Mouse (Mus musculus) frontal cortex, adult (tissue): ENCODE results near the gene Twf2.
"Not testable (repeated sequence)": the region's sequence is repeated elsewhere in the genome, so short reads cannot be mapped to it uniquely, and the experiment has no call there.

Experiments
- ATAC-seq: cut with Nextera tagmentation; 2 replicates; pipeline ENCODE4 v1.9.2; 2017; ENCODE audit warnings: mild to moderate bottlenecking, moderate library complexity, mixed read lengths; ENCODE audit not compliant: low TSS enrichment

Twf2 gene

DNA sequence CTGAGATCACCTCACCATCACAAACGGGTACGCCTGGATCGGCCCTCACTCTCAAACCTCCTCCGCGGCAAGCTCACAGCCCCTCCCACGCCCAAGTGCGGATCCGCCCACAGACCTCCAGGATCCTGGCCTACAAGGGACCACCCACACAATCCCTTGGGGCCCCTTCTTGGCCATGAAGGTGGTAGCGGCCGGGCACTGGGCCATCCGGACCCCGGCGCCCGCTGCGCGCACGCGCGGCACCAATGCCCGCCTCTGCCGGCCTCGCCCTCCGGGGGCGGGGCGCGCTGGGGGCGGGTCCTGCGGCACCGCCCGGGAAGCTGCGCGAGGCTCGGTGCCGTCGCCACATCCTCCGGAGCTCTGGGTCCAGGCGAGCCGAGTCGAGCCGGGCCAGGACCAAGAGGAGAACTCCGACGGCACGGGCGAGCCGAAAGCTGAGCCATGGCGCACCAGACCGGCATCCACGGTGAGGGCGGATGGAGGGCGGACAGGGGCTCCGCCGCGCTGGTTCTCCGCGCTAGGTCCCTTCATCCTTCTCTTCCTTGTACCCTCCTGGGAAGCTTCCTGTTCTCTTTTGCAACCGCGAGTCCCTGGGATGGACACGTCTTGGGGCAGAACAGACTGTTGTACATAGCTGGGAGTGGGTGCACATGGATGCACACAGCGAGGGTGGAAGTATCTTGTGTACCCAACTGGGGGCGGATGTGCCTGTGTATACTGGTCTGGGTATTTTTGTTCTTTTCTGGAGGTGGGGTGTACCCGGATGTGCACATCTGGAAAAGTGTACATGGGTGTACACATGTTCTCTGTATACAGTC is at the start of gene Twf2:
Gene Twf2, plus strand, starts transcription at position 290 of the 818 bp plus-strand sequence.
- ATAC-seq, result peak; percentile 58

DNA sequence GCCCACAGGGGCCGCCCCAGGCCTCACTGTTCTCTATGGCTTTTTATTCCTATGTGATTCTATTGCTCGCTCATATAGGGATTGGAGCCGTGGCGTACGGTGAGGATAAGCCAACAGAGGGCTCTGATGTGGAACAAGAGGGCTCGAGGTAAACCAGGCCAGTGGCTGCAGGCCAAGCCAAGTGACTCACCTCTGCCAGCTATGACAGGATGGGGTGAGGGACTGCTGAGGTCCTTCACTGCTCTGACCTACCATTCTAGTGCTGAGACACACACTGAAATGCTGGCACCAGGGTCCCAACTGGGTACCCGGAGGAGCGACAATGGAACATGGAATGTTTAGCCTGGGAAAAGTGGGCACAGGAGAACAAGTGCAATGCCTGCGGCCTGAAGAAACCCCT is 48.8 kb upstream of the Twf2 start:
- ATAC-seq, result no peak

DNA sequence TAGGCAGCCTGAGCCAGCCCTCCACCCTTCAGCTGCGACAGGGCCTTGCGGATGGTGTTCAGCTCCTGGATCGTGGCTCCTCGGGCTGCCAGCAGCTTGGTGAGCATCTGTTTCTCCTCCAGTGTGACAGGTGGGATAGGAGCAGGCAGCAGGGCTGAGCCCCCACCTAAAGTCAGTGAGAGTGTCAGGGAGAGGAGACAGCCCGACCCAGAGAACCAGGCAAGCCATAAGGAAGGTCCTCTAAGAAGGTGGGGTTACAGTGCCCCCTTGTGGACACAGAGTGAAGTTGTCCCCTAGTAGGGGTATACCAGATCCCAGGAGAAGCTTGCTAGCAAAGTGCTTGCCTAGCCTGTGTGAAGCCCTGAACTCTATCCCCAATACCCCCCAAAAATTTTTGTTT is 46.5 kb upstream of the Twf2 start:
- ATAC-seq, result no peak

DNA sequence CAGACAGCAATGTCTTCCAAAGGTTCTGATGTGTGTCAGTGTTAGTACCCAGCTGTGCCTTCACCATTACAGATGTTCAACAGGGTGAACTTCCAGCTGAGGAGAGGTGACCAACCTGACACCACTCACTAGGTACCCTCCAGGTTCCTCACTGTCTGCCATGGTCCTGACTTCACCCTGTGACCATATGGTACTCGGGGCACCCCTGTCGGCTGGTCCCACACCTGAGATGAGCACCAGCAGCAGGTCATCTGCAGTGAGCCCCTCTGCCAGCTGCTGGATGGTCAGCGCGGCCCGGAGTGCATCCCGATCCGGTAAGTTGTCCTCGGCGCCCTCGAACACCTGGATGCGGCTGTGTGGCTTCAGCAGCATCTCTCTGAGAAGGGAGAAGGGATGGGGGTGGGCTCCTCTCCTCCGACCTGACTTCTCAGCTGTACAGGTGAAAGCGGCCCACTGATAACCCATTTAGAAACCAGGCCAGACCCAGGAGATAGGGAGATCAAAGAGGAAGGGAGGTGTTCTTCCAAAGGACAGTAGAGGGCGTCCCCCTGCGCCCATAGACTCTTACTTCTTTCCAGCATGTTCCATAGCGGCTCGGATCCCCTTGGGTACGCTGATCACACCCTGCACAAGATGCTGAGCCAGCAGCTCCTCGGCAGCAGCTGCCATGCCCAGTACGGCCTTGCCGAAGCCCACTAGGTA is 45.8 kb upstream of the Twf2 start:
- ATAC-seq, result no peak

DNA sequence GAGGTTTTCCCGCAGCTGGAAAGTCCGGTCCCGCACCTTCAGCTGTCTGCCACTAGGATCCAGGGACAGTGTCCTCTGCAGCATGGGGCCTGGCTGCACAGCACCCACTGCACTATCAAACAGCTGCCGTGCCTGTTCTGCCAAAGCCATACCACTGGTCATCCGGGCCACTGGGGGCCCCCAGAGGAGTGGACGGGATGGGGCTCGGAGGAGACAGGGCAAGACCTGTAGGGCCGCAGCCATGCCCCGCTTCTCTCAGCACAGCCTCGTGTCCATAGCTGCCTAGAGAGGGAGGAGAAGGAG is 45.3 kb upstream of the Twf2 start:
- ATAC-seq, result no peak

DNA sequence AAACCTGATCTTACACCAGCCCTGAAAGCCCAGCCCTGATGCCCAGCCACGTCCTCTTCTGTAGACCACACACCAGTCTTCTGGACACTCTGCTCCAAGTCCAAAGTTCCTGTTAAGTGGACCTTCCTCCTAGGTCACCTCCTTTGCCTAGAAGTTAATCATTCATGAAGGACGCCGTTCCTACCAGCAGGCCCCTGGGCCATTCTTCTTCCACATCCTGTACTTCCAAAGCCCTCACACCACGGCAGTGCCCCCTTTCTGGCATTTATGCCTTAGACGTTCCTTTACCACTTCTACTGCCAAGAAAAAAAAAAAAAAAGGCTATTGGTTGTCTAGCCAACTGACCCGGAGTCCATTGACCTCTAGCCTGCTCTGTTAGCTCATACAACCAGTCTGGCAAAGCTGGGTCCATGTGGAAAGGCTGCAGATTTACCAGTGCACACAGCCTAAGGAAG is 44.8 kb upstream of the Twf2 start, which contains the start of gene Glyctk:
Gene Glyctk, minus strand, starts transcription at position 102 of the 455 bp plus-strand sequence.
- no peak for ATAC-seq

DNA sequence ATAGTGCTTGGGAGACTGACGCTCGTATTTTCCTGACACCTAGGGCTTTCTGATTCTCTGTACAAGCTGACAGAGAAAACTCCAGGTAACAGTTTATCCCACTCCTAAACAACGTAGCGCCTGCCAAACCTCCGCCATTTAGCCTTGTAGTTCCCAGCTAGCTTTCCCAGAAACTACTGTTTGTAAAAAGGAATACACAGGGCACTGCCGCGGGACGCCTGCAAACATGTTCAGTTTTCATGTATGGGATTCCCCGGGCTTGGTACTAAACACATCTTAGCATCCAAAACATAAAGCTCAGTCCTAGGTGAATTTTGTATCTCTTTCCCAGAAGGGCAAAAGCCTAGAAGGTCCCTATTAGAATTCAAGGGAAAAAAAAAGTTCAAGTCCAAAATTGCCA is 43.7 kb upstream of the Twf2 start:
- no peak for ATAC-seq

DNA sequence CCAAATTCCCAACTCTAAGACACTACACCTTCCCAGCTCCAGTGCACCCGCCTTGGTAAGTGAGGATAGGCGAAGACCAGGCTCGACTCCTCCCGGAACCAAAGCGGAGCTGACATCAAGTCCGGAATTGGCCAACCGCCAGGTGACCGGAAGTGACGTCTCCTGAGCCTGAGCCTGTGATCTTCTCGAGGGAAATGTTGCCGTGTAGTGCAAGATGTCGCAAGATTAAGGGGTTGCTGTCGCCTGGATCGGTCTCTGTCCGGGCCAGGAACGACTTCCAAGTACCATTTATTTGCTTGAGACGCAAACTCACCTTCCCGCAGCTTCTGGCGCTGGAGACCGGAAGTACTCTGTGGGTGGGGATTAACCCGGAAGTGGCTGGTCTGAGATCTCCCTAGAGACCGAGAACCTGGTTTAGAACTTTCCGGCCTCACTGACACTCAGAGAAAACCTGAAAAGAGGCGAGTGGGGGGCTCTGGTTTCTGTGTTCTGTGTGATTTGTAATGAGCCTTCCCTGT is 43.1 kb upstream of the Twf2 start:
- ATAC-seq, result peak; percentile 94

DNA sequence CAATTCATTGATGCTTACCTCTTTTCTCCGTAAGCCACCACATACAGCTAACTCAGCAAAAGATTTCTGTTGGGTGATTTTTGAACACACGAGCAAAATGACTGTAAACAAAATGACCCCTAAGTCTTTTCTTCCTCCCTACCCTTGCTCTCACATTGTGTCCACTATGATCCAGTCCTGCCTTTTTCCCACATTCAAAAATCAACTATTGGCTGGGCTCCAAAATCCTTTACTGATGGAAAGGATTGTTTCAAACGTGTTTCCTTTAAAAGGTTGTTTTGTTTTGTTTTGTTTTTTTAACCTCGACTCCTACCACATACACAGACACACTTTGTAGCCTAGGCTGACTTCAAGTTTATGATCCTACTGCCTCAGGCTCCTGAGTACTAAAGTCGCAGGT is 42.5 kb upstream of the Twf2 start:
- no peak for ATAC-seq

DNA sequence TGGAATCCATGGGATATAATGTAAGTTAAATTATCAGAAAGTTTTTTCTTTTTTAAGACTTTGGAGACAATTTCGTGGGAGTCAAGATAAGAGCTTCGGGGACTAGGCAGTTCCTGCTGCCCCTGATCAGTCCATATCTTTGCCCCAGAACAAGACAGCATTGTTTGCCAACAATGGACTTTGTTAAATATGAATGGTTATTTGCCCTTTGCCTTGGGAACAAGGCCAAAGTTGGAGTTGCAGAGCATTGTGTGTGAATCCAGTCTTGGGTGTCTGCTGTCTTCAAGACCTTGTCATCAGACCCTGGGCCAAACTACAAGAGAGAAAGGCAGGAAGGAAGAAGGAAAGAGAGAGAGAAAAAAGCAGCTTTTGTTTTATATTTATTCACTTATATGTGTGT is 36.2 kb upstream of the Twf2 start:
- ATAC-seq, result no peak

DNA sequence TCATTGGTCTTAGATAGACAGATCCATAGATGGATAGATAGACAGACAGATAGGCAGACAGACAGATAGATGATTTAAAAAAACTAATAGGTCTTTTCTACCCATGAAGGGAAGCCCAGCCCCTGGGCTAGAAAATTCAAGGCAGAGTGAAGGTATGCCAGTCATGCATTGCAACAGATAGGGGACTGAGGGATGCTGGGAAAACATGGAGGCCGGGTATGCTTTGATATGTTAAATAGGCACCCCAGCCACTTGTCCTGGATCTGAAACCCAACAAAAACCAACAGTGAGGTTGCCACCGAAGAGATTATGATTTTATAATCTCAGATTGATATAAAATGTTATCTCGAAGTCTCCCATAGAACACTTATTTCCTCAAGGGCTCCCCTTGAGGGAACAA is 35.7 kb upstream of the Twf2 start:
- ATAC-seq, result no peak

DNA sequence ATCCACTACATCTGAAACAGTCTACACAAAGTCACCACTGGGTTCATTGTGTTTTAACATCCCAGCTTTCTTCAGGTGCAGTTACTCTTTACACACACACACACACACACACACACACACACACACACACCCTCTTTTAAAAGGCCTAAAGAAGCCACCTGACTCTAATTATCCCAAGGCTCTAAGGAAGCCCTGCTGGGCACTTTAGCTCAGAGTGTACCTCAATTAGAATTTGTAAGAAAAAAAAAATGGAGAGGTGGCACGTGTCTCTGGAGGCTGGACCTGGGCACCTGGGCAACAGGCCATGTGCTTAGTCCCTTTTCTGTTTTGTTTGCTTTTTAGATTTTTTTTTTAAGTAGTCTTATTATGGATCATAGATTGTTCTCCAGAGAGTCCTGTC is 35.2 kb upstream of the Twf2 start:
- no peak for ATAC-seq

DNA sequence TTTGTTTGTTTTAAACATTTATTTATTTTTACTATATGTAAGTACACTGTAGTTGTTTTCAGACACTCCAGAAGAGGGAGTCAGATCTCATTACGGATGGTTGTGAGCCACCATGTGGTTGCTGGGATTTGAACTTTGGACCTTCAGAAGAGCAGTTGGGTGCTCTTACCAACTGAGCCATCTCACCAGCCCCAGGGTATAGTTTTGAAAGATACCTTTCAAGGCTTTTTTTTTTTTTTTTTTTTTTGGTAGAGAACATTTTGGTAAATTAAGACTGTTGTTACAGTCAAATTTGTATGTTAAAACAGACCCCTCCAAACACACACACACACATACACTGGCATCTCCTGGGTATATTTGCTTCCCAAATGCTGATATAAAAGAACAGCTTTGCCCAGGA is 33.9 kb upstream of the Twf2 start:
- not testable (repeated sequence) for ATAC-seq

DNA sequence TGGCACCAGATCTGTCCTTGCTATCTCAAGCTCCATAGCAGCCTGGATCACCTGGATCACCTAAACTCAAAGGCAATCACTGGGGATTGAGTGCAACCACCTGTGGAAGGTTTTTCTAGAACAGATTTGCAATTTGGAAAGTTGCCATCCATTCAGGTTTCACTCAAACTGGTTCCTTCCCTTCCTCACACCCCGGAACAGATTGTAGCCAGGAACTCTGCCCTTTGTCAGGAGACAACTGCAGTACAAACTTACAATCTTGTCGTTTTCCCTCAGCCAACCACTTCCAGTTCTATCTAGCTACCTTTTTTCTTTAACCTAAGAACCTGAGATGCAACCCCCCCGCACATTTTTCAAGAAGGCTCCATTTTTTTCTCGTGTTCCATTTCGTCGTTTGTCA is 33.0 kb upstream of the Twf2 start:
- ATAC-seq, result no peak

DNA sequence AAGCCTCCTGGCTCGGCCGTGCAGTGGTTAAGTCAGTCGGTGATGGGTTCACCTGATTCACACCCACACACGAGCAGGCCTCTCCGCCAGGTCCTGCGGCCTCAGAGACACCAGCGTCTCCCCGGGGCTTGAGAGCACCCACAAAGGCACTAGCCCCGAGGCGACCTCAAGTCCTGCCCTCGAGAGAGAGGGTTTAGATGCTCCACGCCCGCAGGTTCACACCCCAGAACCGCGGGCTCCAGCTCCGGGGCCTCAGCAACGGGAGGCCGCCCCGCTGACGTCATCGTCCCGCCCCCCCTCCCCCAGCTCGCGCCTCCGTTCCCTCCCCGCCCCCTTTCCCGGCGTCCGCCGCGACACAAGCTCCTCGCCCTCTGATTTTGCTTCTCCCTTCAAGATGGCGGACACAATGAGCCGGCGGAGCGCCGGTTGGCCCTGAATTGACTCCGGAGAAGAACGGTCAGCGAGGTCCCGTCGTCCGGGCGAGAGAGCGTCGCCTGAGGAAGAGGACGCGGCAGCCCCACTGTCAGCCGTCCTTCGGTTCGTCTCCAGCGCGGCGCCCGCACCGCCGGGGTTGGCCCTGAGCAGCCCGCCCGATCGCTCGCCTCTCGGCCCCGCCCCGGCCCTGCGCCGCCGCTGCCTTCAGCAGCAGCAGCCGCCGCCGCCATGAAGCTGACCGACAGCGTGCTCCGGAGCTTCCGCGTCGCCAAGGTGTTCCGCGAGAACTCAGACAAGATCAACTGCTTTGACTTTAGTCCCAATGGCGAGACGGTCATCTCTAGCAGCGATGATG is 32.2 kb upstream of the Twf2 start, which contains the start of gene Wdr82:
Gene Wdr82, plus strand, starts transcription at position 373 of the 790 bp plus-strand sequence.
- ATAC-seq, result peak; percentile 76

DNA sequence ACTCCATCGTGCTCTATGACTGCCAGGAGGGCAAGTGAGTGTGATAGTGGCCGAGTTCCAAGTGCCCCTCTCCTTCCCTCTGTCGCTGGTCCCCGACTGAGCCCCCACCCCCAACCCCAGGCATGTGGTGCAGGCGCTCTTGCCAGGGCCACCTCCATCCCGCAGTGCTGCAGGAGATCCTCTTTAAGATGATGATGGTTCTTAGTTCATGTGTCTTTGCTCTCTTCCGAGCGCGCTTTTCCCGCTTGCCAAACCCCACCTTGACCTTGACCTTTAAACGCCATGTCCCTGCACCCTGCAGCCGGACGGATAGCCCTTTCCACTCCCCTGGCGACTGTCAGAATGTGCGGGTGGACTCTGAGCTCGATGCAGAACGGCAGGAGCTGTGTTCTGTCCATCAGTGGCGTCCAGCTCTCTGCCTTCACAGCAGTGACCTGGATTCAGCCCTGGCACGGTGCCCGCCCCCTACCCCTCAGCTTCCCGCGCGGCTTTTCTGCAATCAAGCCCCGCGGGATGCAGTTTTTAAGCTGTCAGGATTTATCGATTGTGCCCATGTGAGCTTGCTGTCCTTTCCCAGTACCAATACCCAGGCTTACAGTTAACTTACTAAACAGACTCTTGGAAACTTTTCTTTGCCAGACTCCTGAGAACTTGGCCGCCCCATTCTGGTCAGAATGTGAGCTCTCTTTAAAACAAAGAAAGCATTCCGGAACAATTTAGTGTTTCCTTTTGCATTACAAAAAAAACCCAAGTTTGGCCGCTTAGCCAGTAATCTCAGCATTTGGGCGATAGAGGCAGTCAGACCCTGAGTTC is 31.4 kb upstream of the Twf2 start:
- peak; percentile 5; the same call in 1 of the 2 replicates for ATAC-seq

DNA sequence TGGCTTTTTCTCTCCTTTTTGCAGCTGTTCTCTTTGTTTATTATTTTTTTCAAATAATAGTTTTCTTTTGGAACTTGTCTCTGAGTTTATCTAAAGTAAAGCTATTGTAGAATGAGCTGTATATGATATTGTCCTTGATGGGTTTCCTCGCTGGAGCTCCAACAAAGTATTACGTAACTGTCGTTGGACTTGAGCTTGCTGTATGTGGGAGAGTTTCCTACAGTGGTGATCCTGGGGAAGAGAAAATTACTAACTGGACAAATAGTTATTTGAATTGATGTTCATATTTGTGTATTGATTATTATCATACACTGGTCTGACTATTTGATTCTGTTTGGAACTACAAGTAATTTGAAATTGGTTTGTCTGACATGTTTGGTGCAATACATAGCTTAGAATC is 30.4 kb upstream of the Twf2 start:
- no peak for ATAC-seq

DNA sequence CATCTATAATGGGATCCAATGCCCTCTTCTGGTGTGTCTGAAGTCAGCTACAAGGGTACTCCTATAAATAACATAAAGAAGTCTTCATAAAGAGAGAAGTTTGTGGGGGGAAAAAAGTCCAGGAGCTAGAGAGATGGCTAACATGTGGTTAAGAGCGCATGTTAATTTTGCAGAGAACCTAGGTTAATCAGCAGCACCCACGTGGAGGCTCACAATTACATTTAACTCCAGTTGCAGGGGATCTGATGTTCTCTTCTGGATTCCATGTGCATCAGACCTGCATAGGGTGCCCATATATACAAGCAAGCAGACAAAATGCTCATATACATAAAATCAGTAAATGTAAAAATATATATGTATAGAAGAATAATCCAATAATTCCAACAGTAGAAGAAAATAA is 29.5 kb upstream of the Twf2 start:
- no peak for ATAC-seq

DNA sequence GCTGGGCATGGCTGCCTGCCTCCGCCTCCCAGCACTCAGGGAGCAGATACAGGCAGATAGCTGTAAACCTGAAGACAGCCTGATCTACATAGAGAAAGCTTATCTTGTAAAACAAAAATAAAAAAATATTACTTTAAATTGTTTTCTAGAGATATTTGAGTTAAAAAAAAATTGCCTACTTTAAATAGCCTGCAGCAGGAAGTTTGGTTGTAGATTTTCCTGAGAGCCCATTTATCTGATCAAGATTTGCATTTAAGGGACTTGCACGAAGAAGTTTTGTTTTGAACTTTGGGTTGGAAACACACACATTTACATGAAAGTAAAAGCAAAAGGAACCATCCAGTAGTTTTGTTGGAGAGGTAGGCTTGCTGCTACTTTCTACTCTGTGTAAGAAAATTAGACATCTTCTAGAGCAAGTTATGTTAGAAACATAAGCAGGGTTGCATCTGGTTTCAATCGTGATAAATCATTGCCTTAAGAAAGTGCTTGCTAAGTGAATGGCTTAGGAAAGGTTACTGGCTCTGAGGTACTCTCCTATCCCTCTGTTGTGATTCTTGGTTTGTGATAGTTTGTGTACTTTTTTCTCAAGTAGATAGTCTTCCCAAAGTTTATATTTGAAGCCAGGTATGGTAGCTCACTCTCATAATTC is 27.2 kb upstream of the Twf2 start:
- no peak for ATAC-seq

DNA sequence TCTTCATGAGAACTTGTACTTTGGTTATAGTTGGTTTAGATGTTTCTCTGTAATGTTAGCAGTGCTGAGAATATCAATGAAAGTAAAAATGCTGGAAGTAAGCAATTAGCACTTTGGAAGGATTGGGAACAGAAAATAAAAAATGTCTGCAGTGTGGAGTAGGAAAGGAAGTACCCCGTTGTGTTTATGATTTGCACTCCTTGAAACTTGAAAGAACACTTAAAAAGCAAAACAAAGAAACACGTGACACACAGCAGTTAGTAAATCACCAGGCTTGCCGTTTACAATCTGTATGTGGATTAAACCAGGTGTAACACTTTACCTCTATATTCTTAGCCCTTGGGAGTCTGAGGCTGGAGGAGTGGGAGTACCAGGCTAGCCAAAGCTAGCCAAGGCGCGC is 26.1 kb upstream of the Twf2 start:
- no peak for ATAC-seq

DNA sequence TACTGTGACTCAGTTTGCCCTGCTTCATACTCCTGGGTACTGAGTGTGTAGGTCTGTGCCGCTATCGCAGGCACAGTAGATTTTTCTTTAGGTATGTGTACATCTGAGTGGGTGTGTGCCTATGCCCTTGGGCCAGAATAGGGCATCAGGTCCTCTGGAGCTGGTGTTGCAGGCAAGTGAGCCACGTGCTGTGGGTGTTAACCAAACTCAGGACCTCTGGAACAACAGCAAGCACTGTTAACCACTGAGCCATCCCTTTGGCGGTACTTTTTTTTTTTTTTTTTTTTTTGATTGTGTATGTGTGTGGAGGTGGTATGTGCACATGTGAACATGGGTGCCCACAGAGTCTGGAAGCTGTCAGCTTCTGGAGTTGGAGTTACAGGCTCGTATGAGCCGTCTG is 25.1 kb upstream of the Twf2 start:
- ATAC-seq, result no peak
